ENCODE assay signal across 8 mouse cellular contexts in the genomic region with DNA sequence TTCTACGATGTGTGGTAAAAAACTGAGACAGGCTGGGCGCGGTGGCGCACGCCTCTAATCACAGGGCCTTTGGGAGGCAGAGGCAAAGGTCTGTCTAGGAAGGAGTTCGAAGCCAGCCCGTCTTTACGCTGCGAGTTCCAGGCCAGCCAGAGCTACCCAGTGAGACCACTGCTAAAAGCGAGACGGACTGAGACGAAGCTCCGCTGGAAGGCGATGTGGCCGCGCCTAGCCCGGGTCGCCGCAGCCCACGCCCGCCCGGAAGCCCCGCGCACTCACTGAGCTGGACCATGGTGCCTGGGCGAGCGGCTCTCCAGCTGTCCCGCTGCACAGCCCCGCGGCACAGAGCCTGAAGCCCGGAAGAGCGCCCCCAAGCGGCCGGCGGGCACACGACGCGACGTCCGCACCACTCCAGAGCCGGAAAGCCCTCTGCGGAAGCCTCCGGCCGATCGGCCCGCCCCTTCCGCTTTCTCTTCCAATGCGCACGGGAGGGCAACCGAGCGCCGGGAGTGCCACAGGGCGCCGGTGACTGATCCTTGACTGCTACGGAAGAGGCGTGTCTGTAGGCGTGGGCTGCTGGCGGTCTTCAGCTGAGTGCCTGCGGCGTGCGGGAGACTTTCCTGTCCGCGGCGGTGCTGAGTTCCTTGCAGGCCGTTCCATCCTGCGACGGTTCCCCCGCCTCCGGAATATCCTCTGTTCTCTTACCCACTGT. TPM values are rescaled to one million over a fixed set of nuclear protein-coding genes. Genes with fewer than 3 reads are reported as not detected.
DNase-seq lines count a peak whose midpoint lies in the region; ATAC-seq and TF ChIP-seq lines count a peak whose summit lies in the region.

TSS of gene Mrps16 (minus strand) at position 430 of the 709 bp plus-strand sequence.

- 0 out of 2 replicates have a peak, but pooled peaks have one; percentile 24 for TF ChIP-seq EP300 in CH12.LX (IDR thresholded peaks at IDR 0.05; ENCODE audit: low read length)

- WGBS in forebrain, embryonic 11.5 days, result under 1% methylated on average over 62 of the region's 68 CpGs
- WGBS in heart, embryonic 16.5 days, result 0% methylated on average over 68 of the region's 68 CpGs
- under 1% methylated on average over 68 of the region's 68 CpGs for WGBS in liver, embryonic 15.5 days (ENCODE audit: insufficient replicate concordance)
- WGBS in neural tube, embryonic 12.5 days, result under 1% methylated on average over 68 of the region's 68 CpGs

- peak within 1 kb of the TSS; percentile 85 for H3K9ac ChIP-seq in CH12.LX (ENCODE audit: insufficient read depth, low read depth)
- H3K9ac ChIP-seq in forebrain, embryonic 11.5 days (ENCODE audit: low read length), result peak within 1 kb of the TSS; percentile 87
- peak within 1 kb of the TSS; percentile 99 for H3K9ac ChIP-seq in heart, embryonic 16.5 days (ENCODE audit: low read length)
- H3K9ac ChIP-seq in liver, embryonic 15.5 days, result peak within 1 kb of the TSS; percentile 89
- peak within 1 kb of the TSS; percentile 83 for H3K9ac ChIP-seq in neural tube, embryonic 12.5 days

- peak within 1 kb of the TSS; percentile 90 for H3K4me2 ChIP-seq in CH12.LX (ENCODE audit: insufficient read depth, low read depth, poor library complexity, severe bottlenecking)
- H3K4me2 ChIP-seq in forebrain, embryonic 11.5 days (ENCODE audit: low read depth, low read length, severe bottlenecking), result peak within 1 kb of the TSS; percentile 59
- peak within 1 kb of the TSS; percentile 84 for H3K4me2 ChIP-seq in heart, embryonic 16.5 days (ENCODE audit: low read depth, low read length)
- H3K4me2 ChIP-seq in liver, embryonic 15.5 days, result peak within 1 kb of the TSS; percentile 81
- peak within 1 kb of the TSS; percentile 60 for H3K4me2 ChIP-seq in neural tube, embryonic 12.5 days (replicated peaks)

- peak within 1 kb of the TSS; percentile 81 to 93 (median 92) for H3K4me3 ChIP-seq in CH12.LX (replicated peaks in 1 of 3; ENCODE audit: low read depth in 2 of 3, low read length in 2 of 3, poor library complexity in 1 of 3)
- H3K4me3 ChIP-seq in forebrain, embryonic 11.5 days (ENCODE audit: low read depth, low read length), result peak within 1 kb of the TSS; percentile 49
- H3K4me3 ChIP-seq in heart, embryonic 16.5 days (ENCODE audit: low read length), result peak within 1 kb of the TSS; percentile 90
- peak within 1 kb of the TSS; percentile 81 for H3K4me3 ChIP-seq in liver, embryonic 15.5 days (replicated peaks)
- peak within 1 kb of the TSS; percentile 84 for H3K4me3 ChIP-seq in neural tube, embryonic 12.5 days

- H3K4me1 ChIP-seq in CH12.LX (ENCODE audit: control insufficient read depth in 1 of 2, insufficient read depth in 2 of 2), result peaks cover 3 to 31% of the 10 kb centered on the region in 2 experiments; a peak in 2 of 4 replicates
- H3K4me1 ChIP-seq in forebrain, embryonic 11.5 days (replicated peaks; ENCODE audit: control insufficient read depth, insufficient read depth, low read length), result peaks cover 3% of the 10 kb centered on the region; the same call in 1 of the 2 replicates
- H3K4me1 ChIP-seq in heart, embryonic 16.5 days (ENCODE audit: control insufficient read depth, insufficient read depth, low read length), result peaks cover 8% of the 10 kb centered on the region
- H3K4me1 ChIP-seq in liver, embryonic 15.5 days (replicated peaks), result peaks cover 29% of the 10 kb centered on the region
- peaks cover 11% of the 10 kb centered on the region; the same call in 1 of the 2 replicates for H3K4me1 ChIP-seq in neural tube, embryonic 12.5 days

- H3K27ac ChIP-seq in CH12.LX (ENCODE audit: insufficient read depth, low read depth), result peak within 1 kb of the TSS; percentile 61
- peak within 1 kb of the TSS; percentile 51 for H3K27ac ChIP-seq in forebrain, embryonic 11.5 days (ENCODE audit: low read depth, low read length)
- peak within 1 kb of the TSS; percentile 91 for H3K27ac ChIP-seq in heart, embryonic 16.5 days (ENCODE audit: low read length)
- H3K27ac ChIP-seq in liver, embryonic 15.5 days (replicated peaks), result peak within 1 kb of the TSS; percentile 85
- H3K27ac ChIP-seq in neural tube, embryonic 12.5 days, result peak within 1 kb of the TSS; percentile 34; the same call in 1 of the 2 replicates

- ATAC-seq in forebrain, embryonic 11.5 days (replicated peaks; ENCODE audit: low FRiP score), result peak; percentile 96
- ATAC-seq in heart, embryonic 16.5 days (replicated peaks; ENCODE audit: extremely low read depth, insufficient read depth, low FRiP score), result peak; percentile 97
- peak; percentile 96 for ATAC-seq in liver, embryonic 15.5 days (ENCODE audit: insufficient read depth)
- peak; percentile 95 for ATAC-seq in neural tube, embryonic 12.5 days (ENCODE audit: low FRiP score, low read depth)

- no peaks in the 10 kb centered on the region for H3K27me3 ChIP-seq in CH12.LX (replicated peaks)
- no peaks in the 10 kb centered on the region for H3K27me3 ChIP-seq in forebrain, embryonic 11.5 days (ENCODE audit: control insufficient read depth, insufficient read depth, low read length)
- H3K27me3 ChIP-seq in heart, embryonic 16.5 days (ENCODE audit: control insufficient read depth, insufficient read depth, low read length), result no peaks in the 10 kb centered on the region
- H3K27me3 ChIP-seq in liver, embryonic 15.5 days, result peaks cover 5% of the 10 kb centered on the region; the same call in 1 of the 2 replicates
- no peaks in the 10 kb centered on the region for H3K27me3 ChIP-seq in neural tube, embryonic 12.5 days (replicated peaks)

- peaks cover 17 to 27% of the 10 kb centered on the region in 2 experiments for H3K36me3 ChIP-seq in CH12.LX (replicated peaks in 1 of 2; ENCODE audit: control insufficient read depth in 1 of 2, insufficient read depth in 1 of 2, low read length in 1 of 2)
- H3K36me3 ChIP-seq in forebrain, embryonic 11.5 days (ENCODE audit: control insufficient read depth, insufficient read depth, low read length), result no peaks in the 10 kb centered on the region
- peaks cover 12% of the 10 kb centered on the region for H3K36me3 ChIP-seq in heart, embryonic 16.5 days (ENCODE audit: control insufficient read depth, insufficient read depth)
- peaks cover 18% of the 10 kb centered on the region for H3K36me3 ChIP-seq in liver, embryonic 15.5 days (replicated peaks)
- peaks cover 8% of the 10 kb centered on the region for H3K36me3 ChIP-seq in neural tube, embryonic 12.5 days

- TF ChIP-seq POLR2A in CH12.LX (IDR thresholded peaks at IDR 0.05; ENCODE audit: low read depth, low read length), result peak; percentile 93

- TF ChIP-seq CTCF in CH12.LX (conservative IDR thresholded peaks at IDR 0.05 in 1 of 2, IDR thresholded peaks at IDR 0.05 in 1 of 2; ENCODE audit: low read depth in 2 of 2, low read length in 2 of 2), result peak in 1 of 2 experiments; percentile 84; a peak in 3 of 4 replicates

- no peaks in the 10 kb centered on the region for H3K9me3 ChIP-seq in CH12.LX (replicated peaks; ENCODE audit: low read length)
- H3K9me3 ChIP-seq in forebrain, embryonic 11.5 days (ENCODE audit: control insufficient read depth, low read length), result no peaks in the 10 kb centered on the region
- H3K9me3 ChIP-seq in heart, embryonic 16.5 days (replicated peaks; ENCODE audit: control insufficient read depth, low read length), result no peaks in the 10 kb centered on the region
- H3K9me3 ChIP-seq in liver, embryonic 15.5 days (replicated peaks), result no peaks in the 10 kb centered on the region
- H3K9me3 ChIP-seq in neural tube, embryonic 12.5 days, result no peaks in the 10 kb centered on the region

- in situ Hi-C loops in CH12.LX (cut with MboI; ENCODE audit: low pct_ligation_motif_present, low pct_unique_long_range_greater_than_20kb, low sequenced_read_pairs), result loop anchor here (10.0 kb wide), 1 partner anchor 281 kb away; the partner anchor contains the start of gene Sec24c

- dilution Hi-C loops in CH12.LX (cut with MboI; ENCODE audit: extremely low pct_ligation_motif_present, extremely low pct_unique_long_range_greater_than_20kb, low sequenced_read_pairs), result no loop called here

- TF ChIP-seq RAD21 in CH12.LX (IDR thresholded peaks at IDR 0.05; ENCODE audit: low read depth, low read length), result no peak

- peaks cover 16% of the 10 kb centered on the region for H3K79me2 ChIP-seq in CH12.LX (replicated peaks; ENCODE audit: control insufficient read depth, extremely low read depth, insufficient read depth, poor library complexity, severe bottlenecking)

- peak; percentile 97 for DNase-seq in CH12.LX (ENCODE audit: extremely low read depth)
- peak; percentile 94 for DNase-seq in c-Kit-positive CD71-positive TER-119-negative erythroid progenitor cells, embryonic 14.5 days (ENCODE audit: low read depth)
- DNase-seq in forebrain, embryonic 11.5 days (ENCODE audit: low spot score), result peak; percentile 97
- DNase-seq in kidney, postnatal 36 days, result peak; percentile 97
- peak; percentile 96 for DNase-seq in telencephalon, adult 2 months (ENCODE audit: low read depth, low spot score)

TF ChIP-seq in CH12.LX, 34 proteins besides CTCF, POLR2A, EP300 and RAD21 (continues in another document):
- peak; percentile 65; the same call in 1 of the 2 replicates for TF ChIP-seq TBP (conservative IDR thresholded peaks at IDR 0.05; ENCODE audit: low read depth, low read length)
- no peak for TF ChIP-seq USF2 (conservative IDR thresholded peaks at IDR 0.05; ENCODE audit: low read depth, low read length)
- peak; percentile 14; the same call in 1 of the 2 replicates for TF ChIP-seq CHD2 (IDR thresholded peaks at IDR 0.05; ENCODE audit: low read length)
- peak; percentile 63; the same call in 1 of the 2 replicates for TF ChIP-seq POLR2AphosphoS2 (IDR thresholded peaks at IDR 0.05; ENCODE audit: low read depth, low read length)
- TF ChIP-seq MAFK (IDR thresholded peaks at IDR 0.05; ENCODE audit: insufficient replicate concordance, low read length), result 0 out of 2 replicates have a peak, but pooled peaks have one; percentile 29
- TF ChIP-seq CHD1 (IDR thresholded peaks at IDR 0.05; ENCODE audit: low read depth, low read length), result no peak
- peak; percentile 23; the same call in 1 of the 2 replicates for TF ChIP-seq ETS1 (conservative IDR thresholded peaks at IDR 0.05; ENCODE audit: low read depth, low read length)
- TF ChIP-seq MAZ (IDR thresholded peaks at IDR 0.05; ENCODE audit: low read depth, low read length), result 0 out of 2 replicates have a peak, but pooled peaks have one; percentile 3
- TF ChIP-seq TCF12 (IDR thresholded peaks at IDR 0.05; ENCODE audit: low read depth, low read length), result peak; percentile 76
- no peak for TF ChIP-seq KAT2A (IDR thresholded peaks at IDR 0.05; ENCODE audit: insufficient replicate concordance, low read length)
- TF ChIP-seq NELFE (IDR thresholded peaks at IDR 0.05; ENCODE audit: low read depth, low read length), result peak; percentile 94

RNA-seq across cellular contexts. Expression of gene Mrps16, which starts in this region (rescaled TPM):
- total RNA-seq in CH12.LX (2012; rRNA removed), result 112 and 128 TPM in 2 replicates
- 92.9 and 97.2 TPM in 2 replicates for total RNA-seq in CH12.LX (2014; rRNA removed)
- polyA plus RNA-seq in CH12.LX (2012; ENCODE audit: insufficient read length, low read depth), result 107 and 110 TPM in 2 replicates
- 69.7 and 75.5 TPM in 2 replicates for polyA plus RNA-seq in forebrain, embryonic 11.5 days (2014; fragmentation: Nextera tagmentation; extraction: Ambion mirVana)
- polyA plus RNA-seq in heart, embryonic 16.5 days (2015; fragmentation: Nextera tagmentation; extraction: Ambion mirVana), result 93.5 and 93.8 TPM in 2 replicates
- polyA plus RNA-seq in liver, embryonic 15.5 days (2015; fragmentation: Nextera tagmentation; extraction: Ambion mirVana), result 42.7 and 48.3 TPM in 2 replicates
- 64.4 and 68.0 TPM in 2 replicates for polyA plus RNA-seq in neural tube, embryonic 12.5 days (2016; fragmentation: Nextera tagmentation; extraction: Ambion mirVana)

Comparison
In these comparisons a context has a peak if more than half of its experiments do, and no peak if none do; other contexts are left out.
1. Peak in every context shown above with its lines: DNase-seq, ATAC-seq, H3K4me3 ChIP-seq and H3K27ac ChIP-seq.
2. H3K27ac ChIP-seq: peak in every context shown above with its lines; median percentile 91 in heart, embryonic 16.5 days; 85 in liver, embryonic 15.5 days; 61 in CH12.LX; 51 in forebrain, embryonic 11.5 days; 34 in neural tube, embryonic 12.5 days.